Mouse (Mus musculus) cerebellum, postnatal 4 days (tissue): Measurements from ENCODE around the gene Gm20388.
A peak's percentile ranks its signal among the peaks of the same experiment; 100 is the strongest.
"Not testable (repeated sequence)": the region's sequence is repeated elsewhere in the genome, so short reads cannot be mapped to it uniquely, and the experiment has no call there.

Experiments
- DNase-seq, 2 experiments: peaks; one replicate each; pipeline ENCODE4 v3.0.0; 2022; ENCODE audit warnings: low spot score in 2 of 2, mixed read lengths in 1 of 2

Gm20388 gene

GRCm38 (mm10) chr8:123807024-123807431 is 3896.4 kb downstream of the Gm20388 start:
- DNase-seq = no peak

DNA sequence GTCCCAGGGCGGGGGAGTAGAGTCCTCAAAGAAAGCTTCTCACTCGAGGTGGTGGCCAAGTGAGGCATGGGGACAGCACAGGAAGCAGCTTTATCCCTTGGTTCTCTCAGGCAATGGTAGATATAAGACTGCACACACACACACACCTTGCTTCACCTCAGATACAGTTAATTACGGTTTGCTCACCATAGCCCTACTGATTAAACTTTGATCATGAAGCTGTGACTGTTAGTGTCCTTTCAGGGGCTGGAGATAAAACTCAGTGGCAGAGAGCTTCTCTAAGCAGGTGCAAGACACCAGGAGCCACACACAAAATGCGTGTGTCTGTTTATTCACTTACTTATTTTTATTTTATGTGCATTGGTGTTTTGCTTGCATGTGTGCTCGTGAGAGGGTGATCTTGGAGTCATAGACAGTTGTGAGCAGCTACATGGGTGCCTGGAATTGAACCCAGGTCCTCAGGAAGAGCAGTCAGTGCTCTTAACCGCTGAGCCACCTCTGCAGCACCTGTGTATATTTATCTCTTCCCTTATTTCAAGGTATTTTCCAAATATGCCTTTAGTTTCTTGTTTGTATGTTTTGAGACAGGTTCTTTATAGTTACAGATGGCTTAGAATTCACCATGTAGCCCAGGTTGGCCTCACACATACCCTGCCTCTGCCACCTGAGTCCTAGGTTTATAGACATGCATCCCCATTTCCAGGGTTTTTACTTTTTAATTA is 3897.4 kb downstream of the Gm20388 start:
- no peak for DNase-seq

DNA sequence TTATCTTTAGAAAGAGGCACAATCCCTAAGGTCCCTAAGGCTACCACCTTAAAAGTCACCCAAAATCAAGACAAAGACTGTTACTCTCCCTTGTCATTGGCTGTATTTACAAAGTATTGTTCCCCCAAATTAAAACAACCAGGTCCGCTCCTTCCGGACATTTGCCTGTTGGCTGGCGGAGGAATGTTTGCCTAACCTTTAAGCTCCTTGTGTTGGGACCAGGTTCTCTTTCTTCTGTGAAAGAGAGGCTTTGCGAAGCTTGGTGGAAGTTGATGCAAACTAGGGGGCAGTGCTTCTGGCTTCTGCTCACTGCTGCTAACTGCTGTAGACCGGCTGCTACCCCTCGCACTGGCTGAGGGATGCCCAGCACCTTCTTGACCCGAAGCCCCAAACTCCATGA is 3898.0 kb downstream of the Gm20388 start:
- DNase-seq = no peak

GRCm38 (mm10) chr8:123809342-123809741 is 3898.7 kb downstream of the Gm20388 start:
- not testable (repeated sequence) for DNase-seq

- no peak for DNase-seq
Observed at GRCm38 (mm10) chr8:123812227-123812626, 3901.6 kb downstream of the Gm20388 start.

DNA sequence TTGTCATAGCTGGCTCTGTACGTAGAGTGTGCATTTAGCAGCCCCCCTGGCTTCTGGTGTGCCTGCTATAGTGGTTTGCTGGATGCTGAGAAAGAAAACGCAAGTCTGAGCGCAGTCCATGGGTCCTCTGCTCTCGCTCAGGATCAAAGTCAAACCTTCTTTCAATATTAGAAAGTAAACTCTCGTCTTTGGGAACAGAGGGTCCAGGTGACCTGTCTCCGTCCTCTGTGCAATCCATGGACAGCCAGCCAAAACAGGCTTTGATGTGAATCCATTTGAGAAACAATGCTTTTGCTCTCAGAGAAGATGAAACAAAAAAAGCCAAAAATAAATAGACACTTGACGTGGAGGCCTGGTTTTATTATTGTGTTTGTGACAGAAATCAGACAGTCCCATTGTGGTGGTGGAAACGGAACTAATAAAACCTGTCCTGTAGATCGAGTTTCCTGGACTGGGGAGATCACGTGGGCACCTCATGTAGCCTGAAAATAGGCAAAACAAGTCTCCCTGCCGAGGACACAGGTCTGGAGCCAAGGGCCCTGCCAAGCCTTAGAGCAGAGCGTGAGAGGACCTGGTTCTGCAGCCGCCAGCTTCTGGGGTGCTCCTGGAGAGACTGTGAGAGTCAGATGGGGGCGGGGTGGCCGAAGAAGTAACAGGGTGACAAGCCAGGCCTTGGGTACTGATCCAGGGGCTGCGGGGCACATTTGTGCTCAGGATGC is 3902.7 kb downstream of the Gm20388 start:
- DNase-seq = no peak

GRCm38 (mm10) chr8:123813892-123814266 is 3903.2 kb downstream of the Gm20388 start:
- DNase-seq = no peak

- DNase-seq = no peak
Observed at GRCm38 (mm10) chr8:123815325-123815724, 3904.7 kb downstream of the Gm20388 start.

GRCm38 (mm10) chr8:123816939-123817338 is 3906.3 kb downstream of the Gm20388 start:
- DNase-seq = no peak

DNA sequence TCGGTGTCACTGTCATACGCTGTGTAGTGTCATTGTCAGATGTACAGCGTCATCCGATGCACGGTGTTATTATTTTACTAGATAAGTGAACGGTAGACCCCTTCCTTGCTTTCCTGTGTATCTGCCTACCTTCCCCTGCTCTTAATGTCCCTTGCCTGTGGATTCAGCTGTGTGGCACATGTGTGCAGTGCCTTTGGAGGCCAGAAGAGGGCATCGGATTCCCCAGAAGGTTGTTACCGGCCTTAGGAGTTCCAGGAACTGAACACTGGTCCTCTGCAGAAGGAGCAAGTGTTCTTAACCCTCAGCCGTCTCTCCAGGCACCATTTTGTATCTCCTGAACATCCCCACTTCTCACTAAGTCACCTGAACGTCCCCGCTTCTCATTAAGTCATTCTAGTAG is 3907.1 kb downstream of the Gm20388 start:
- DNase-seq = no peak

- no peak for DNase-seq
Observed at GRCm38 (mm10) chr8:123819683-123820610, 3909.3 kb downstream of the Gm20388 start.

DNA sequence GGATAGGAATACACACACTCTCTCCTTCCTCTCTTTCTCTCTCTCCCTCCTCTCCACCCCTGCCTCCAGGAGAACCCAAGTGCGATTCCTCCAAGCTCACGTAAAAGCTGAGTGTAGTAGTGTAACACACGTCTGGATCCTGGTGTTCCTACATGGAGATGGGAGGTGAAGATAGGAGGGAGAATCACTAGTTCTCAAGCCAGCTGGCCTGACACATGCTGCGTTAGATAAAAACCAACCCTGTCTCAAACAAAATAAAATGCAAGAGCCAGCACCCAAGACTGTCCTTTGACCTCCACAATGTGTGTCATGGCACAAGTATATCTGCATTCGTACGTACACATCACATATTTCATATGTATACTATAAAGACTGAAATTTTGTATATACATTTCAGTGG is 3910.1 kb downstream of the Gm20388 start:
- DNase-seq = no peak

GRCm38 (mm10) chr8:123823111-123823510 is 3912.5 kb downstream of the Gm20388 start:
- DNase-seq = no peak

GRCm38 (mm10) chr8:123823532-123824123 is 3913.0 kb downstream of the Gm20388 start:
- no peak for DNase-seq

- no peak for DNase-seq
Observed at GRCm38 (mm10) chr8:123826001-123826400, 3915.4 kb downstream of the Gm20388 start.

- no peak for DNase-seq
Observed at GRCm38 (mm10) chr8:123826758-123827157, 3916.1 kb downstream of the Gm20388 start.

DNA sequence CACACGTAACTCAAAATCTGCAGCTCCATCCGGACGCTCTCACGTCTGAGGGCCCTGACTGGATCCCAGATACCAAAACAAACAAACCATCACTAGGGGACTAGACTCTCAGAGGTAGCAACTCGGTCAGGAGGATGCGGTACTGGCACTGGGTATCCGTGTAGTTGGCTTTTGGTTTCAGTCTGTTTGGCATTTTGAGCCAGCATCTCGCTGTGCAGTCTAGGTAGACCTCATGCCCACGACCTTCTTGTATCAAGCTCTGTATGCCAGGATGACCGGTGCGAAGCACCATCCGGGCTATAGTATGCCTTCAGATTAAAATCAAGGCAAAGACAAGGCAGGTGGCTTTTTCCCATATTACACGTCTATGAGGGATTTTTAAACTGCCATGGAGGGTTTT is 3916.9 kb downstream of the Gm20388 start:
- DNase-seq = no peak

GRCm38 (mm10) chr8:123832757-123833156 is 3922.1 kb downstream of the Gm20388 start:
- DNase-seq = no peak

DNA sequence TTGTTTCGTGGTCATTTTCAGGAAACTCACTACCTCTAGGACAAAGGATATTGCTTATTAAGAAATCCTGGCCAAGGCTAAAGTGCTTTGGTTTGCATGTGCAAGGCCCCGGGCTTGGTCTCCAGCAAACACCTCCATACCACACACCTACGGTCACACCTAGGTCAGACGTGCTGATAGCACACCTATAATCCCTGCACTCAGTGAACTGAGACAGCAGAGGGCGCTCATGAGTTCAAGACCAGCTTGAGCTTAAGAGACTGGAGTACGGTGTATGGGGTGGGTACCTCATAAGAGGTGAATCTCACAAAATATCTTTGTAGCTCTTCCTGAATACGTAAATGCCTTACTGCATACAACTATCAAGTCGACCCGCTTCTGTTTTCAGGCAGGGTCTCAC is 3924.8 kb downstream of the Gm20388 start:
- peak; percentile 43 to 55 for DNase-seq

- no peak for DNase-seq
Observed at GRCm38 (mm10) chr8:123836354-123836753, 3925.7 kb downstream of the Gm20388 start.

DNA sequence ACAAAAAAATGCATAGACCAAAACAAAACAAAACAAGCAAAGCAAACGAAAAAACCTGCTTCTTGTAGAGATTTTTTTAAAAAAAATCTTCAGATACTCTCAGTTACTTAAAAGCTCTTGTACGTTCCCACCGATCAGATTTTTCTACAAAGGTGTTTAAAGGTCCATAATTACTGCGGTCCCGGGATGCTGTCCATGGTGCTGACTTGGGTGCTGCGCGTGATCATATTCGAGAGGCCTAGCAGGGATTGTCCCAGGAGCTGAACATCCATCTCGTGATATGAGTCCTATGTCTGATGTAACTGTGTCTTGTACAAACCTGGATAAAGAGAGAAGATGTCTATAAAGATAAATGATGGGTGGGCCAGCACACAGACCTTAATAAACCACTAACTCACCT is 3927.9 kb downstream of the Gm20388 start:
- no peak for DNase-seq
